Mouse (Mus musculus) hindbrain, embryonic 14.5 days (tissue): ENCODE results near the gene Disp1. TPM values are rescaled to one million over a fixed set of nuclear protein-coding genes. Genes with fewer than 3 reads are reported as not detected.

Source experiments
- ATAC-seq: fragments of 200-750 bp; cut with Nextera tagmentation; 2 replicates; pipeline ENCODE4 v1.8.0; 2017; ENCODE audit warnings: moderate number of reproducible peaks, mild to moderate bottlenecking, moderate TSS enrichment, moderate library complexity; ENCODE audit not compliant: low FRiP score
- DNase-seq: peaks from one replicate; pipeline ENCODE4 v3.0.0-alpha.2; 2015; ENCODE audit warnings: low spot score
- H3K27ac ChIP-seq: fragments of 300-500 bp; sonication (generic); 2 replicates; pipeline ENCODE4 v1.5.1; 2014; ENCODE audit warnings: mild to moderate bottlenecking, moderate library complexity
- H3K27me3 ChIP-seq: fragments of 300-500 bp; sonication (generic); 2 replicates; pipeline ENCODE4 v1.6.1; 2014; ENCODE audit warnings: mild to moderate bottlenecking, low read length, mixed read lengths; ENCODE audit not compliant: control insufficient read depth, insufficient read depth
- H3K36me3 ChIP-seq: fragments of 300-500 bp; sonication (generic); replicated peaks from 2 replicates; pipeline ENCODE4 v1.6.1; 2014; ENCODE audit not compliant: control insufficient read depth, insufficient read depth
- H3K4me1 ChIP-seq: fragments of 300-500 bp; sonication (generic); replicated peaks from 2 replicates; pipeline ENCODE4 v1.6.1; 2014; ENCODE audit warnings: antibody characterized with exemption, low read length, mixed read lengths; ENCODE audit not compliant: control insufficient read depth, insufficient read depth
- H3K4me2 ChIP-seq: fragments of 300-500 bp; sonication (generic); replicated peaks from 2 replicates; pipeline ENCODE4 v1.6.1; 2014; ENCODE audit warnings: mild to moderate bottlenecking, moderate library complexity
- H3K4me3 ChIP-seq: fragments of 300-500 bp; sonication (generic); replicated peaks from 2 replicates; pipeline ENCODE4 v1.5.1; 2014; ENCODE audit warnings: mild to moderate bottlenecking, low read length
- H3K9ac ChIP-seq: fragments of 300-500 bp; sonication (generic); 2 replicates; pipeline ENCODE4 v1.6.1; 2014
- H3K9me3 ChIP-seq: fragments of 300-500 bp; sonication (generic); 2 replicates; pipeline ENCODE4 v1.6.1; 2016; ENCODE audit warnings: low read length; ENCODE audit not compliant: control insufficient read depth
- WGBS: fragments of 180-500 bp; shearing (Covaris S2); extraction: QIAGEN DNeasy Blood & Tissue Kit; methylation state at CpG from one replicate; pipeline ENCODE4 v1.1.7; 2014; 5-methylcytosine and 5-hydroxymethylcytosine counted together
- polyA plus RNA-seq: library from polyadenylated mRNA; unstranded; fragments of >200 nt; fragmentation: Nextera tagmentation; extraction: Ambion mirVana; gene quantifications from 2 replicates; pipeline ENCODE4 v1.2.1, GENCODE M21; 2014

Disp1 gene
- polyA plus RNA-seq, 1 experiment from 2014 or later = 9.4 TPM

- H3K4me2 ChIP-seq = no peak overlapping the region
- no peak overlapping the region for H3K9ac ChIP-seq
- H3K27me3 ChIP-seq = no peaks in the 10 kb centered on the region
- no peaks in the 10 kb centered on the region for H3K9me3 ChIP-seq
- ATAC-seq = no peak
- no peak overlapping the region for H3K4me3 ChIP-seq
- WGBS = 88% methylated on average over 5 of the region's 5 CpGs
- no peaks in the 10 kb centered on the region for H3K36me3 ChIP-seq
- no peak overlapping the region for H3K27ac ChIP-seq
- H3K4me1 ChIP-seq = 0 out of 2 replicates have a peak, but pooled peaks cover 5% of the 10 kb centered on the region
- no peak for DNase-seq
Observed at GRCm38 (mm10) chr1:183171095-183171494, 50.2 kb downstream of the Disp1 start.

- no peaks in the 10 kb centered on the region for H3K27me3 ChIP-seq
- 0 out of 2 replicates have a peak, but pooled peaks cover 5% of the 10 kb centered on the region for H3K4me1 ChIP-seq
- H3K4me2 ChIP-seq = no peak overlapping the region
- no peak overlapping the region for H3K27ac ChIP-seq
- H3K4me3 ChIP-seq = no peak overlapping the region
- no peaks in the 10 kb centered on the region for H3K9me3 ChIP-seq
- H3K36me3 ChIP-seq = no peaks in the 10 kb centered on the region
- ATAC-seq (no peak), DNase-seq (no peak)
- H3K9ac ChIP-seq = no peak overlapping the region
- WGBS = 78% methylated on average over 6 of the region's 6 CpGs
Observed at GRCm38 (mm10) chr1:183168465-183168864, 52.9 kb downstream of the Disp1 start.

DNA sequence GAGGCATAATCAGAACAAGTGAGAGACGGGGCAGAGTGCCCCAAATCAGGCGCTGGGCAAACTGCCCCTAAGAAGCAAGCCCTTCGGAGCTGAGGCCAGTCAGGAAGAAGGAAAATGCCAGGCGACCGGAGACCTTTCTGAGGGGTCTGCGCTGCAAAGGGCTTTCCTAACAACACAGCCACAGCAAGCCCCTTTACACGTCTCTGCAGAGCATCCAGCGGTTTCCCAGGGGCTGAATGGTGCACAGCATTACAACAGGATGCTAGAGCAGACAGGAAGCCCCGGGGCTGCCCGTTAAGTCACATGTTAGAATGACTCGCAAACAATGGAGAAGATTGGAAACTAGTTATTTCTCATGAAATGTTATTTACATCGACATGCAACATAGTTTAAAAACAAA lies 53.5 kb downstream of the Disp1 start:
- no peak for ATAC-seq
- Histone ChIP-seq H3K4me1 (0 out of 2 replicates have a peak, but pooled peaks cover 5% of the 10 kb centered on the region), H3K9me3 (no peaks in the 10 kb centered on the region), H3K36me3 (no peaks in the 10 kb centered on the region), H3K4me2 (no peak overlapping the region), H3K27ac (peak overlapping the region; percentile 7; the same call in 1 of the 2 replicates), H3K27me3 (no peaks in the 10 kb centered on the region), H3K4me3 (no peak overlapping the region), H3K9ac (no peak overlapping the region)
- WGBS = 77% methylated on average over 12 of the region's 12 CpGs
- no peak for DNase-seq

DNA sequence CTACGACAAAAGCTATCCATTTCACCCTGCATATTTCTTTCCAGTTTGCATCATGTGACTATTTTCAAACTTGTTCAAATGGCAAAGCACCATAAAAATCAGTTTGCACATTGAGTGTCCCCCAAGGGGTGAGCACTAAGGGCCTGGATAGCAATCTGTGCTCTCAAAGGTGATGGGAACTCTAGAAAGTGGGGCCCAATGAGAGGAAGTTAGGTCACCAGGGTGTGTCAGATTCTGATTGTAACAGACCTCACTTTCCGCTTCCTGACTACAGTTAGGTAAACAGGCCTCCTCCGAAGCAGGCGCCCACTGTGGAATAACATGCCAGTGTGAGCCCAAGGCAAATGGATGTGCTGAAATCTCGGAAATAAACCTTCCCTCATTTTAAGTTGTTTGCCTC lies 54.6 kb downstream of the Disp1 start:
- Histone ChIP-seq H3K9ac (no peak overlapping the region), H3K27me3 (no peaks in the 10 kb centered on the region), H3K4me3 (no peak overlapping the region), H3K4me1 (0 out of 2 replicates have a peak, but pooled peaks cover 5% of the 10 kb centered on the region), H3K36me3 (no peaks in the 10 kb centered on the region), H3K27ac (no peak overlapping the region), H3K4me2 (no peak overlapping the region), H3K9me3 (no peaks in the 10 kb centered on the region)
- 91% methylated on average over 5 of the region's 5 CpGs for WGBS
- DNase-seq (no peak), ATAC-seq (no peak)

GRCm38 (mm10) chr1:183164648-183165071 lies 56.7 kb downstream of the Disp1 start:
- DNase-seq = no peak
- no peak for ATAC-seq
- no peak overlapping the region for H3K4me3 ChIP-seq
- no peak overlapping the region for H3K27ac ChIP-seq
- no peak overlapping the region for H3K4me2 ChIP-seq
- 0 out of 2 replicates have a peak, but pooled peaks cover 5% of the 10 kb centered on the region for H3K4me1 ChIP-seq
- H3K9ac ChIP-seq = no peak overlapping the region
- no peaks in the 10 kb centered on the region for H3K36me3 ChIP-seq
- 77% methylated on average over 8 of the region's 8 CpGs for WGBS
- no peaks in the 10 kb centered on the region for H3K9me3 ChIP-seq
- H3K27me3 ChIP-seq = no peaks in the 10 kb centered on the region

GRCm38 (mm10) chr1:183164190-183164580 lies 57.1 kb downstream of the Disp1 start:
- Histone ChIP-seq H3K4me1 (0 out of 2 replicates have a peak, but pooled peaks cover 5% of the 10 kb centered on the region), H3K36me3 (no peaks in the 10 kb centered on the region), H3K4me3 (no peak overlapping the region), H3K9ac (no peak overlapping the region), H3K27ac (no peak overlapping the region), H3K9me3 (no peaks in the 10 kb centered on the region), H3K4me2 (no peak overlapping the region), H3K27me3 (no peaks in the 10 kb centered on the region)
- ATAC-seq (no peak), DNase-seq (no peak)
- WGBS = 89% methylated on average over 6 of the region's 6 CpGs

DNA sequence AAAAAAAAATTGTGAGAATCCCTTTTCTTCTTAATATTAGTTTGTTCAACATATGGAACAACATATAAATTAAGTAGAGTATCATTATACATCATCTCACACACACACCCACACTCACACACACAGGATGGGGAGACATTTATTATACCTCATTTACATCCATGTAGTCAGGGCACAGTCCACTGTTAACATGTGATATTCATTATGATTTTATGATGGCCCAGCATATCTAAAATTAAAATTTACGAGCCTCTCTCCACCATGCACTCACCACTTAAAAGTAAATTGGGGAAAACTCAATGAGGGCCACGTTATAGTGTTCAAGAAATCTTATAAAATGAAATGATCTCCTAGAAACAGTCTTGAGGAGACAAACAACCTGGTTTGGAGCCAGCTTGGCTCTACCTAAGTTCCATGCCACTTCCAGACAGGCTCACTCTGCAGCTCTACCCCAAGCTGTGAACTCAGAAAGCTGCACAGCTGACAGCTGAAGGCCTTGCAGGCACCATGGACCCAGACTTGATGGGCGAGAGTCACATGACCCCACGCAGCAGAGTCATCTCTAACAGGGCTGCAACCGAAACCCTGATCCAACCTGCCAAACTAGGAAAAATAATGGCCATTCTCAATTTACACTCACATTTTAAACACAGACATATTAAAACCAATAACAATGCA lies 57.7 kb downstream of the Disp1 start:
- Histone ChIP-seq H3K4me3 (no peak overlapping the region), H3K36me3 (no peaks in the 10 kb centered on the region), H3K4me2 (no peak overlapping the region), H3K9ac (no peak overlapping the region), H3K9me3 (no peaks in the 10 kb centered on the region), H3K27me3 (no peaks in the 10 kb centered on the region), H3K27ac (no peak overlapping the region), H3K4me1 (0 out of 2 replicates have a peak, but pooled peaks cover 5% of the 10 kb centered on the region)
- WGBS = 91% methylated on average over 5 of the region's 5 CpGs
- DNase-seq = no peak
- ATAC-seq = no peak

- Histone ChIP-seq H3K27me3 (no peaks in the 10 kb centered on the region), H3K9ac (no peak overlapping the region), H3K4me3 (no peak overlapping the region), H3K36me3 (no peaks in the 10 kb centered on the region), H3K4me2 (no peak overlapping the region), H3K4me1 (no peaks in the 10 kb centered on the region), H3K9me3 (no peaks in the 10 kb centered on the region), H3K27ac (0 out of 2 replicates have a peak overlapping the region, but pooled peaks have one; percentile 14)
- DNase-seq (no peak), ATAC-seq (no peak)
- 74% methylated on average over 11 of the region's 11 CpGs for WGBS
Observed at GRCm38 (mm10) chr1:183161057-183161456, 60.3 kb downstream of the Disp1 start.

- Histone ChIP-seq H3K27me3 (no peaks in the 10 kb centered on the region), H3K4me1 (no peaks in the 10 kb centered on the region), H3K4me3 (no peak overlapping the region), H3K9me3 (no peaks in the 10 kb centered on the region), H3K36me3 (no peaks in the 10 kb centered on the region), H3K27ac (no peak overlapping the region), H3K9ac (no peak overlapping the region), H3K4me2 (no peak overlapping the region)
- no peak for DNase-seq
- no peak for ATAC-seq
- WGBS = 91% methylated on average over 6 of the region's 6 CpGs
Observed at GRCm38 (mm10) chr1:183160188-183160587, 61.1 kb downstream of the Disp1 start.
